Mouse (Mus musculus): ENCODE data around the gene Mfsd7a. TPM values are rescaled to one million over a fixed set of nuclear protein-coding genes. Genes with fewer than 3 reads are reported as not detected.
"Not testable (repeated sequence)": the region's sequence is repeated elsewhere in the genome, so short reads cannot be mapped to it uniquely, and the experiment has no call there.

Gene Mfsd7a
- 0.70 and 1.5 TPM in 2 replicates for polyA plus RNA-seq (2015; fragmentation: Nextera tagmentation; extraction: Ambion mirVana)

GRCm38 (mm10) chr5:108448785-108449668 is at the start of gene Mfsd7a:
Gene Mfsd7a (minus strand): TSS chr5:108448891.
- H3K9me3 ChIP-seq = no peaks in the 10 kb centered on the region
- peak; percentile 83; the same call in 1 of the 2 replicates for ATAC-seq (ENCODE audit: insufficient number of reproducible peaks, low FRiP score, low TSS enrichment, low read depth)
- no peaks in the 10 kb centered on the region for H3K36me3 ChIP-seq
- peak within 1 kb of the TSS; percentile 59 for H3K27ac ChIP-seq
- peak within 1 kb of the TSS; percentile 63 for H3K4me2 ChIP-seq
- H3K4me1 ChIP-seq = peaks cover 13% of the 10 kb centered on the region
- 0 out of 2 replicates have a peak, but pooled peaks cover 5% of the 10 kb centered on the region for H3K27me3 ChIP-seq
- peak within 1 kb of the TSS; percentile 42 for H3K4me3 ChIP-seq
- 10% methylated on average over 24 of the region's 24 CpGs for WGBS
- H3K9ac ChIP-seq = no peak within 1 kb of the TSS

- H3K36me3 ChIP-seq = peaks cover 66% of the 10 kb centered on the region
- ATAC-seq (ENCODE audit: insufficient number of reproducible peaks, low FRiP score, low TSS enrichment, low read depth); H3K9ac ChIP-seq; H3K4me3 ChIP-seq; H3K27ac ChIP-seq; H3K9me3 ChIP-seq; H3K4me1 ChIP-seq; H3K4me2 ChIP-seq; H3K27me3 ChIP-seq: not testable (repeated sequence)
- WGBS = 97% methylated on average over 5 of the region's 5 CpGs
Measured at GRCm38 (mm10) chr5:108486148-108486547, 37.5 kb upstream of the Mfsd7a start.

- Histone ChIP-seq H3K27me3 (no peaks in the 10 kb centered on the region), H3K9me3 (no peaks in the 10 kb centered on the region), H3K4me1 (no peaks in the 10 kb centered on the region), H3K36me3 (peaks cover 60% of the 10 kb centered on the region), H3K4me3 (no peak overlapping the region), H3K9ac (no peak overlapping the region), H3K27ac (no peak overlapping the region), H3K4me2 (no peak overlapping the region)
- no peak for ATAC-seq (ENCODE audit: insufficient number of reproducible peaks, low FRiP score, low TSS enrichment, low read depth)
- 97% methylated on average over 2 of the region's 2 CpGs for WGBS
Measured at GRCm38 (mm10) chr5:108485239-108485638, 36.5 kb upstream of the Mfsd7a start.

GRCm38 (mm10) chr5:108483006-108483405 is 34.3 kb upstream of the Mfsd7a start:
- Histone ChIP-seq H3K9me3 (no peaks in the 10 kb centered on the region), H3K27me3 (no peaks in the 10 kb centered on the region), H3K36me3 (peaks cover 49% of the 10 kb centered on the region), H3K9ac (no peak overlapping the region), H3K27ac (no peak overlapping the region), H3K4me1 (no peaks in the 10 kb centered on the region), H3K4me3 (no peak overlapping the region), H3K4me2 (no peak overlapping the region)
- 90% methylated on average over 6 of the region's 6 CpGs for WGBS
- no peak for ATAC-seq (ENCODE audit: insufficient number of reproducible peaks, low FRiP score, low TSS enrichment, low read depth)

GRCm38 (mm10) chr5:108475977-108476376 is 27.3 kb upstream of the Mfsd7a start:
- 92% methylated on average over 3 of the region's 3 CpGs for WGBS
- Histone ChIP-seq H3K27me3 (no peaks in the 10 kb centered on the region), H3K9ac (no peak overlapping the region), H3K27ac (no peak overlapping the region), H3K36me3 (peaks cover 75% of the 10 kb centered on the region), H3K9me3 (no peaks in the 10 kb centered on the region), H3K4me1 (no peaks in the 10 kb centered on the region), H3K4me2 (no peak overlapping the region), H3K4me3 (no peak overlapping the region)
- no peak for ATAC-seq (ENCODE audit: insufficient number of reproducible peaks, low FRiP score, low TSS enrichment, low read depth)

GRCm38 (mm10) chr5:108473737-108474136 is 25.0 kb upstream of the Mfsd7a start:
- no peaks in the 10 kb centered on the region for H3K9me3 ChIP-seq
- no peak for ATAC-seq (ENCODE audit: insufficient number of reproducible peaks, low FRiP score, low TSS enrichment, low read depth)
- H3K27me3 ChIP-seq = no peaks in the 10 kb centered on the region
- H3K27ac ChIP-seq = no peak overlapping the region
- no peak overlapping the region for H3K9ac ChIP-seq
- H3K4me1 ChIP-seq = no peaks in the 10 kb centered on the region
- H3K4me2 ChIP-seq = no peak overlapping the region
- H3K4me3 ChIP-seq = no peak overlapping the region
- peaks cover 70% of the 10 kb centered on the region for H3K36me3 ChIP-seq
- WGBS = 90% methylated on average over 4 of the region's 4 CpGs

- WGBS = 48% methylated on average over 7 of the region's 7 CpGs
- Histone ChIP-seq H3K9me3 (no peaks in the 10 kb centered on the region), H3K4me1 (no peaks in the 10 kb centered on the region), H3K36me3 (peaks cover 38% of the 10 kb centered on the region), H3K9ac (no peak overlapping the region), H3K4me3 (no peak overlapping the region), H3K27ac (no peak overlapping the region), H3K27me3 (no peaks in the 10 kb centered on the region), H3K4me2 (no peak overlapping the region)
- no peak for ATAC-seq (ENCODE audit: insufficient number of reproducible peaks, low FRiP score, low TSS enrichment, low read depth)
Measured at GRCm38 (mm10) chr5:108469617-108470016, 20.9 kb upstream of the Mfsd7a start.

- H3K36me3 ChIP-seq = peaks cover 9% of the 10 kb centered on the region; the same call in 1 of the 2 replicates
- ATAC-seq (ENCODE audit: insufficient number of reproducible peaks, low FRiP score, low TSS enrichment, low read depth) = no peak
- H3K27ac ChIP-seq = no peak overlapping the region
- no peak overlapping the region for H3K4me3 ChIP-seq
- H3K4me2 ChIP-seq = no peak overlapping the region
- H3K27me3 ChIP-seq = no peaks in the 10 kb centered on the region
- H3K9ac ChIP-seq = no peak overlapping the region
- WGBS = 88% methylated on average over 1 of the region's 1 CpGs
- H3K4me1 ChIP-seq = peaks cover 20% of the 10 kb centered on the region
- H3K9me3 ChIP-seq = no peaks in the 10 kb centered on the region
Measured at GRCm38 (mm10) chr5:108466647-108467046, 18.0 kb upstream of the Mfsd7a start.

GRCm38 (mm10) chr5:108465131-108465891 is 16.6 kb upstream of the Mfsd7a start:
- Histone ChIP-seq H3K4me3 (no peak overlapping the region), H3K27ac (no peak overlapping the region), H3K36me3 (0 out of 2 replicates have a peak, but pooled peaks cover 4% of the 10 kb centered on the region), H3K9ac (no peak overlapping the region), H3K9me3 (no peaks in the 10 kb centered on the region), H3K4me2 (no peak overlapping the region), H3K27me3 (no peaks in the 10 kb centered on the region), H3K4me1 (peaks cover 25% of the 10 kb centered on the region)
- no peak for ATAC-seq (ENCODE audit: insufficient number of reproducible peaks, low FRiP score, low TSS enrichment, low read depth)
- 88% methylated on average over 6 of the region's 6 CpGs for WGBS

- H3K27me3 ChIP-seq = no peaks in the 10 kb centered on the region
- H3K9ac ChIP-seq = peak overlapping the region; percentile 99
- no peaks in the 10 kb centered on the region for H3K9me3 ChIP-seq
- H3K36me3 ChIP-seq = no peaks in the 10 kb centered on the region
- peak overlapping the region; percentile 95 for H3K4me3 ChIP-seq
- 0 out of 2 replicates have a peak overlapping the region, but pooled peaks have one; percentile 43 for H3K27ac ChIP-seq
- ATAC-seq (ENCODE audit: insufficient number of reproducible peaks, low FRiP score, low TSS enrichment, low read depth) = no peak
- 34% methylated on average over 4 of the region's 4 CpGs for WGBS
- peak overlapping the region; percentile 78 for H3K4me2 ChIP-seq
- peaks cover 25% of the 10 kb centered on the region for H3K4me1 ChIP-seq
Measured at GRCm38 (mm10) chr5:108462446-108462845, 13.8 kb upstream of the Mfsd7a start.

GRCm38 (mm10) chr5:108461082-108462065 is 12.7 kb upstream of the Mfsd7a start, which contains the start of gene Pcgf3:
Gene Pcgf3 (plus strand): TSS chr5:108461232.
- Histone ChIP-seq H3K4me1 (peaks cover 25% of the 10 kb centered on the region), H3K27me3 (no peaks in the 10 kb centered on the region), H3K4me3 (peak within 1 kb of the TSS; percentile 95), H3K9me3 (no peaks in the 10 kb centered on the region), H3K27ac (peak within 1 kb of the TSS; percentile 82), H3K36me3 (no peaks in the 10 kb centered on the region), H3K9ac (peak within 1 kb of the TSS; percentile 99), H3K4me2 (peak within 1 kb of the TSS; percentile 78)
- 1% methylated on average over 50 of the region's 62 CpGs for WGBS
- ATAC-seq (ENCODE audit: insufficient number of reproducible peaks, low FRiP score, low TSS enrichment, low read depth) = peak; percentile 96

Measured in limb, embryonic 15.5 days (tissue).